Mouse (Mus musculus): ENCODE measurements around the gene Zar1l. TPM values are rescaled to one million over a fixed set of nuclear protein-coding genes. Genes with fewer than 3 reads are reported as not detected.
"Not testable (repeated sequence)": the region's sequence is repeated elsewhere in the genome, so short reads cannot be mapped to it uniquely, and the experiment has no call there.

Gene Zar1l
- polyA plus RNA-seq, 1 experiment from 2014 or later: not detected

DNA sequence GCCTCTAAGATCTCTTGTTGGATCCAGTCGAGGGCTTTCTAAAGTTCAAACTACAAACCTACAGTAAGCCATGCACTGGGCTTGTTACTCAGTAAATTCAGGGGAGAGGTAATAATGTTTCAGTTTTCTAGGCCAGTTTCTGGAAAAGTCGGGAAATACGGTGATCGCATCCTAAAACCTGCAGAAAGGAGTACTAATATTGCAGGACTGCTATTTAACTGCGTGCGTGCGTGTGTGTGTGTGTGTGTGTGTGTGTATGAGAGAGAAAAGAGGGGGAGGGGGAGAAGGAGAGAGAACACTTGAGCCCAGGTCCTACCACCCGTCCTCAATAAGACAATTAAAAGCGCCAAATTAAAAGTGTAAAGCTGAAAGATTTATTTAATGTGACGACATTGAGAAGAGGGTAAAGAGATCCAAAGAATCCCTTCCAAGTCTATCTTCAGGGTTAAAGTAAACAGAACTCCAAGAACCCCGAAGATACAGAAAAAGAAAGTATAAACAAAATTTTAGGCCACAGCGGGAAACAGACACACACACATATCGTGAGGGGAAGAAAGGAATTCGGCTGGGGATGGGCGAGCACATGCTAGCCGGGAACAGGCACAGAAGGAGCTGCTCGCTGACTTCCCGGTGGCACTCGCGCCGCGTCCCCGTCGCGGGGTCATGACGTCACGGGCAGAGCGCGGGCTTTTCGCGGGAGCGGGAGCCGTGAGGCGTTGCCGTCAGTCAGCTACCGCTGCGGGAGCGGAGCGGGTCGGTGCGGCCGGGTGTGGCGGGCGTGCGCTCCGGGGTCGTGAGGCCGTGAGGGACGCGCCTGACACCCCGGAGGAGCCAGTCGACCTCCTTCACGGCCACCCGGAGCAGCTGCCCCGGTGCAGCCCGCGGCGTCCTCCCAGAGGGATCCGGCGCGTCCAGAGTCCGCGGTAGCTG lies 4.2 kb upstream of the Zar1l start, which contains the start of gene Brca2:
Brca2 (plus strand) TSS at position 694 of the 930 bp plus-strand sequence.
- peak within 1 kb of the TSS; percentile 67 for H3K27ac ChIP-seq (replicated peaks)
- H3K4me2 ChIP-seq (replicated peaks): peak within 1 kb of the TSS; percentile 54
- H3K36me3 ChIP-seq: no peaks in the 10 kb centered on the region
- no peaks in the 10 kb centered on the region for H3K27me3 ChIP-seq
- WGBS: 4% methylated on average over 63 of the region's 63 CpGs
- peak within 1 kb of the TSS; percentile 73 for H3K9ac ChIP-seq (replicated peaks)
- no peaks in the 10 kb centered on the region for H3K9me3 ChIP-seq
- ATAC-seq (replicated peaks): peak; percentile 96
- H3K4me3 ChIP-seq: peak within 1 kb of the TSS; percentile 64
- H3K4me1 ChIP-seq: peaks cover 11% of the 10 kb centered on the region

DNA sequence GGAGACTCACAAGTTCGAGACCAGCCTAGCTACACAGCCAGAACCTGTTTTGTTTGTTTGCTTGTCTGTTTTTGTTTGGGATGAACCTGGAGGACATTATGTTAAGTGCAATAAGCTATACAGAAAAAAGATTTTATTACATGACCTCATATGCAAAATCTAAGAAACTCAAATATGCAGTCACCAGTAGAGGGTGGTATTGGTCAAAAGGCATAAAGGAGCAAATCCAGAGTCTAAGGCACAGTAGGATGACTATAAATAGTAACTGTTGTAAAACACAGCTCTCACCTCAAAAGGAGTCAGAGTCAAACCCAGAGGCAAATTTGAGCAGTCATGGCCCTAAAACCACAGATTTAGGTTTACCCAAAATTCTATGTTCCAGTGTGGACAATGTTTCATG lies 1.6 kb upstream of the Zar1l start:
- 88% methylated on average over 1 of the region's 1 CpGs for WGBS
- Histone ChIP-seq H3K9me3 (no peaks in the 10 kb centered on the region), H3K4me1 (peaks cover 11% of the 10 kb centered on the region), H3K27ac (replicated peaks) (no peak overlapping the region), H3K4me2 (replicated peaks) (no peak overlapping the region), H3K36me3 (no peaks in the 10 kb centered on the region), H3K4me3 (no peak overlapping the region), H3K9ac (replicated peaks) (no peak overlapping the region), H3K27me3 (no peaks in the 10 kb centered on the region)
- ATAC-seq (replicated peaks): no peak

- H3K4me2 ChIP-seq (replicated peaks): no peak overlapping the region
- no peaks in the 10 kb centered on the region for H3K36me3 ChIP-seq
- no peaks in the 10 kb centered on the region for H3K9me3 ChIP-seq
- H3K27me3 ChIP-seq: no peaks in the 10 kb centered on the region
- H3K4me1 ChIP-seq: no peaks in the 10 kb centered on the region
- no peak overlapping the region for H3K27ac ChIP-seq (replicated peaks)
- H3K9ac ChIP-seq (replicated peaks): no peak overlapping the region
- 91% methylated on average over 1 of the region's 1 CpGs for WGBS
- ATAC-seq (replicated peaks): no peak
- H3K4me3 ChIP-seq: no peak overlapping the region
These were observed 3.9 kb downstream of the Zar1l start for GRCm38 (mm10) chr5:150514027-150514426.

DNA sequence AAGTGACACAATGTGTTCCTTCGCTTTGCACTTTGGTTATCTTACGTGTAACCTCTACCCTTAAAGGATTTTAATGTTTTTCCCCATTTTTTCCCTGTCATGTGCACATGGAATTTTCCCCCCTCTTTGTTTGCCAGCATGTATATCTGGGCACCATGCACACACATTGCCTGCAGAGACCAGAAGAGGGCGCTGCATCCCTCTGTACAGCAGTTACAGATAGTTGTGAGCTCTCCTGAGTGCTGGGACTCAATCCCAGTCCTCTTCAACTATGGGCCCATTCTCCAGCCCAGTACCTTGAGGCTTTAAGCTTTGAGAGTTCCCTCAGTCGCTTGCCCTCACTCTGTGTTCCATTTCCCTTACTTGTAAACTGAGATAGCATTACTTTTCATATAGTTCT lies 4.7 kb downstream of the Zar1l start:
- 77% methylated on average over 4 of the region's 4 CpGs for WGBS

DNA sequence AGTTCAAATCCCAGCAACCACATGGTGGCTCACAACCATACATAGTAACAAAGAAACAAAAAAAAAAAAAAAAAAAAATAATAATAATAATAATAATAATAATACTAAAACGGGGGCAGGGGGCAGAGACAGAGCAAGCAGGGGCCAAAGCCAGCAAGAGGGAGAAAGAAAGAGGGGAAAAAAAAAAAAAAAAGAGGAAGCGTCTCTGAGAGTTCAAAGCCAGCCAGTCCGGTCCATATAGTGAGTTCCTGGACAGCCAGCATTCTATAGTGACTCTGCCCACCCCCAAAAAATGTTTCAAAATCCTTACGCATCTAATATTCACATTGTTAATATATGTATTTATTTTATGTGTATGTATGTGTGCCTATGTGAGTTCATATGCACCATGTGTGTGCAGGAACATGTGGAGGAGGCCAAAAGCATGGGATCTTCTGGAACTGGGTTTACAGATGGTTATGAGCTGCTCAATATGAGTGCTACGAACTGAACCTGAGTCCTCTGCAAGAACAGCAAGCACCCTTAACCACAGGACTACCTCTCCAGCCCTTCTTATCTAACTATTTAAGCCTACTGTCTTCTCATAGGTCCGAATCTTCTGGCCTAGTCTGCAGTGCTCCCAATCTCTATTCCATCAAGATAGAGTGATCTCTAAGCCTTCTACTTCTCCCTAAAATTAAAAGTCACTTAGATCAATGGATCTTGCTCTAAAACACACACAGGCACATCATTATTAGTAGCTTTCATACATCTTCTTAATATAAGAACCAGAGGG lies 7.3 kb downstream of the Zar1l start:
- WGBS: 86% methylated on average over 6 of the region's 6 CpGs
- no peak for ATAC-seq (replicated peaks)
- Histone ChIP-seq H3K4me1 (no peaks in the 10 kb centered on the region), H3K4me3 (no peak overlapping the region), H3K9ac (replicated peaks) (no peak overlapping the region), H3K27ac (replicated peaks) (no peak overlapping the region), H3K36me3 (no peaks in the 10 kb centered on the region), H3K9me3 (no peaks in the 10 kb centered on the region), H3K27me3 (no peaks in the 10 kb centered on the region), H3K4me2 (replicated peaks) (no peak overlapping the region)

More for the DNA sequence above, 4.7 kb downstream of the Zar1l start:
- Histone ChIP-seq H3K36me3 (no peaks in the 10 kb centered on the region), H3K9me3 (no peaks in the 10 kb centered on the region), H3K27me3 (no peaks in the 10 kb centered on the region), H3K9ac (replicated peaks) (no peak overlapping the region), H3K4me3 (no peak overlapping the region), H3K4me2 (replicated peaks) (no peak overlapping the region), H3K27ac (replicated peaks) (no peak overlapping the region), H3K4me1 (no peaks in the 10 kb centered on the region)
- ATAC-seq (replicated peaks): no peak

DNA sequence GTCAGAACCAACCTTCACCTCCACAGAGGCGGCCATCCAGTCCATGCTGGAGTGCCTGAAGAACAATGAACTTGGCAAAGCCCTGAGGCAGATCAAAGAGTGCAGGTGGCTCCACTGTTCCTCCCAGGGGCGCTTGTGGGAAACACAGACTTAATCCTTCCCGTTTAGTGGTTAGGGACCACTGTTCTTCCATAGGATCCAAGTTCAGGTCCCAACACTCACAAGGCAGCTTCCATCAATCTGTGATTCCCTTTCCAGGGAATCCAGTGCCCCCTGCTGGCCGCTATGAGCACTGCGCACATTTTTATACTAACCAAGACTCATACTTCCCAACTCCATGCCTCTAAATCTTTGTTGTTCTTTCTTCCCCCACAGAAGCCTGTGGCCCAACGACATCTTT lies 22.2 kb downstream of the Zar1l start:
- H3K36me3 ChIP-seq: peaks cover 18% of the 10 kb centered on the region
- no peaks in the 10 kb centered on the region for H3K27me3 ChIP-seq
- H3K9ac ChIP-seq (replicated peaks): no peak overlapping the region
- no peak overlapping the region for H3K4me2 ChIP-seq (replicated peaks)
- 45% methylated on average over 6 of the region's 6 CpGs for WGBS
- H3K9me3 ChIP-seq: no peaks in the 10 kb centered on the region
- H3K4me1 ChIP-seq: no peaks in the 10 kb centered on the region
- no peak overlapping the region for H3K27ac ChIP-seq (replicated peaks)
- no peak for ATAC-seq (replicated peaks)
- H3K4me3 ChIP-seq: no peak overlapping the region

GRCm38 (mm10) chr5:150491573-150492173 lies 26.3 kb downstream of the Zar1l start:
- H3K36me3 ChIP-seq: peaks cover 18% of the 10 kb centered on the region

GRCm38 (mm10) chr5:150490821-150491220 lies 27.1 kb downstream of the Zar1l start:
- H3K4me3 ChIP-seq: no peak overlapping the region
- H3K9ac ChIP-seq (replicated peaks): no peak overlapping the region
- no peaks in the 10 kb centered on the region for H3K27me3 ChIP-seq
- no peak overlapping the region for H3K4me2 ChIP-seq (replicated peaks)
- no peaks in the 10 kb centered on the region for H3K9me3 ChIP-seq
- peaks cover 10% of the 10 kb centered on the region; the same call in 1 of the 2 replicates for H3K36me3 ChIP-seq
- no peak for ATAC-seq (replicated peaks)
- 81% methylated on average over 8 of the region's 8 CpGs for WGBS
- H3K4me1 ChIP-seq: no peaks in the 10 kb centered on the region
- H3K27ac ChIP-seq (replicated peaks): no peak overlapping the region

More at GRCm38 (mm10) chr5:150491573-150492173, 26.3 kb downstream of the Zar1l start:
- ATAC-seq (replicated peaks); H3K9ac ChIP-seq (replicated peaks); H3K4me3 ChIP-seq; H3K27me3 ChIP-seq; H3K4me1 ChIP-seq; H3K4me2 ChIP-seq (replicated peaks); H3K9me3 ChIP-seq; H3K27ac ChIP-seq (replicated peaks): not testable (repeated sequence)
- 91% methylated on average over 4 of the region's 4 CpGs for WGBS

DNA sequence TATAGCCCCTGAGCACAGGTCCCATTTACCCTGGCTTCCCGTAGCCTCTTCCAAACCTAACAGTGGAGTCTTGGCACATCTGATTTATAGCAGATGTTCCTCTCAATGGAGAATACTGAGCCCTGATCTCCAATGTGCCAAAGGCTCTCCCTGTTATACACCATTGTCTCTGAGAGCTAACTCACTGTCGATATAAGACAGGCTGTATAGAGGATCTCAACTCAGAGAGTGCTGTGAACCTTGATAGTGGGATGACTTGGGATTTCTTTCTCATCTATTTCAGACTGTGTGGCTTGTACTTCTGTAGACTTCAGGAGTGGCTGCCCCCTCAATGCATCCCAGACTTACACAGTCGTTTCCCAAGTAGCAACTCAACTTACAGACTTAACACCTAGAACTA lies 27.7 kb downstream of the Zar1l start:
- Histone ChIP-seq H3K4me1 (no peaks in the 10 kb centered on the region), H3K36me3 (peaks cover 9% of the 10 kb centered on the region; the same call in 1 of the 2 replicates), H3K9ac (replicated peaks) (no peak overlapping the region), H3K27ac (replicated peaks) (no peak overlapping the region), H3K27me3 (no peaks in the 10 kb centered on the region), H3K9me3 (no peaks in the 10 kb centered on the region), H3K4me3 (no peak overlapping the region), H3K4me2 (replicated peaks) (no peak overlapping the region)
- no peak for ATAC-seq (replicated peaks)
- WGBS: 83% methylated on average over 3 of the region's 3 CpGs

GRCm38 (mm10) chr5:150485198-150485597 lies 32.8 kb downstream of the Zar1l start:
- WGBS: 80% methylated on average over 3 of the region's 3 CpGs
- peaks cover 25% of the 10 kb centered on the region for H3K36me3 ChIP-seq
- no peak overlapping the region for H3K4me3 ChIP-seq
- H3K27ac ChIP-seq (replicated peaks): no peak overlapping the region
- no peaks in the 10 kb centered on the region for H3K4me1 ChIP-seq
- no peak for ATAC-seq (replicated peaks)
- no peaks in the 10 kb centered on the region for H3K27me3 ChIP-seq
- H3K9me3 ChIP-seq: no peaks in the 10 kb centered on the region
- H3K4me2 ChIP-seq (replicated peaks): no peak overlapping the region
- no peak overlapping the region for H3K9ac ChIP-seq (replicated peaks)

GRCm38 (mm10) chr5:150478612-150479011 lies 39.4 kb downstream of the Zar1l start:
- no peak for ATAC-seq (replicated peaks)
- Histone ChIP-seq H3K36me3 (peaks cover 35% of the 10 kb centered on the region), H3K4me3 (no peak overlapping the region), H3K4me1 (no peaks in the 10 kb centered on the region), H3K27me3 (no peaks in the 10 kb centered on the region), H3K9me3 (no peaks in the 10 kb centered on the region), H3K9ac (replicated peaks) (no peak overlapping the region), H3K4me2 (replicated peaks) (no peak overlapping the region), H3K27ac (replicated peaks) (no peak overlapping the region)
- WGBS: 87% methylated on average over 4 of the region's 4 CpGs

DNA sequence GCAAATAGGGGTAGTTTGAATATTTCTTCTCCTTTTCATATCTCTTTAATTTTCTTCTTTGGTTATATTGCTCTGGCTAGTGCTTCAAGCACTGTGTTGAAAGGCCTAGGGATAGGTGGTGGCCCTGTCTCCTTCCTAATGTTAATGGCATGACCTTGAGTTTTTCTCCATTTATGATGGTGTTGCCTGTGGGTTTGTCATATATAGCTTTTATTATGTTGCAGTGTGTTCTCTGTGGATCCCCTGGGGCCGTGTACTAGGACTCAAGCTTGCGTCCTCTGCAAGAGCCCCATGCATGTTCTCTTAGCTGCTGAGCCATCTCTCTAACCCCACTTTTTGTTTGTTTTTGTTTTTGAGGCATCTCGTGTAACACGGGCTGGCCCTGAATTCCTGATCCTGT lies 40.6 kb downstream of the Zar1l start:
- no peak overlapping the region for H3K27ac ChIP-seq (replicated peaks)
- H3K36me3 ChIP-seq: peaks cover 37% of the 10 kb centered on the region
- 78% methylated on average over 4 of the region's 4 CpGs for WGBS
- no peaks in the 10 kb centered on the region for H3K4me1 ChIP-seq
- H3K4me3 ChIP-seq: no peak overlapping the region
- no peak overlapping the region for H3K9ac ChIP-seq (replicated peaks)
- H3K4me2 ChIP-seq (replicated peaks): no peak overlapping the region
- no peaks in the 10 kb centered on the region for H3K9me3 ChIP-seq
- no peak for ATAC-seq (replicated peaks)
- no peaks in the 10 kb centered on the region for H3K27me3 ChIP-seq
